Mouse (Mus musculus) MEL-GATA-1-ER (cell line): ENCODE results near the gene Suclg2.

Source experiments
- DNase-seq: peaks from one replicate; pipeline ENCODE4 v3.0.0-alpha.2; 2012; ENCODE audit warnings: low read depth; ENCODE audit errors: extremely low read depth

Gene Suclg2

DNA sequence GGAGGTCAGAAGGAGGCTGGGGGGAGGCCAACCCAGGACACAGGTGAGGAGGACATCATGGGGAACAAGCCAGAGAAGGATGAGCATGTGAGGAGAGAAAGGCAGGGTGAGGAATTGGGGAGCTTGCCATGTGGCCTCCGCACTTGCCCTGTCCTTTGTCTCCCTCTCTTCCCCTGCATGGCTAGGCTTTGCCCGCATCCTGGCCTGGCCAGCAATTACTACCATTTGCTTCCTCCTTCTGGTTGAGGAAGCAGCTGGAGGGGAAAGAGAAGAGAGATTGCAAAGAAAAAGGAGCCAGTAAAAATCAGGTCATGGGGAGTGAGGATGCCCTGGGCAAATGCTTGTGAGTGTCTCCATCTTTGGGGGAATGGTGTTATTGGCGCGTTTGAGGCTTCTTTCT is 234.9 kb downstream of the Suclg2 start:
- DNase-seq, result no peak

- DNase-seq, result no peak
Observed at GRCm38 (mm10) chr6:95483127-95483526, 235.5 kb downstream of the Suclg2 start.

- no peak for DNase-seq
Observed at GRCm38 (mm10) chr6:95479801-95480200, 238.8 kb downstream of the Suclg2 start.

DNA sequence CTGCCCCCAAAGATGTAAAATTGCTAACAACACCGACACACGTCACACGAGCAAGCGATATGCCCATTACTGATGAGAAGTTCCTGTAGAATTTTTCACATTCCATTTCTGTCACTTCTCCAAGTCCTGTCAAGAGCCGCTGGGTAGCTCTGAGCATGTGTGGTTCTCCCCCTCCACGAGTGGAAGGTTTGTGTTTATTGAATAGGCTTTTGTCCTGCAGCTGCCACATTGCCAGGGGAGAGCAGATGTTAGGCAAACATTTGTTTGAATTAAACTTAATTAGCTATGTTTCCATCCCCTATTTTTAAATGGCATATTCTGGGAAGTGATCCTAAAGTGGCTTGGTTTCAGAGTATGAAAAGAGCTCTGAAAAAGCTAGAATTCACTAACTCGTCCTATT is 249.1 kb downstream of the Suclg2 start:
- DNase-seq, result no peak

GRCm38 (mm10) chr6:95465322-95465721 is 253.3 kb downstream of the Suclg2 start:
- DNase-seq, result no peak

DNA sequence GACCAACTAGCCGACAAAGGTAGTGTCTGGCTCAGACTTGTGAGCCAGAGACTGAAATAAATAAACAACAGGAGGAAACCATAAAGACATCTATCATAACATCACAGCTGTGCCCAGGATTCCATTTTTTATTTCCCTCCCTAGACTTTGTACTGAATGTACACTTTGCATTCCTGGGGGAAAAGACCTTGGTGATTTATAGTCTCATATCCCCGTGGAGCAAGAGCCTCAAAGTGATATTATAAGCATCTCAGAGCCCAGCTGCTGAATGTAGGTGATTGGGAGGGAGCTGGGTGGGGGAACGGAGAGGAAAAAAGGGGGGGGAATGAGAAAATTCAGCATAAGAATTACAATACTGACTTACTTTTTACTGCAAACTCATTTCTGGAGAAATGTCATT is 259.2 kb downstream of the Suclg2 start:
- no peak for DNase-seq

DNA sequence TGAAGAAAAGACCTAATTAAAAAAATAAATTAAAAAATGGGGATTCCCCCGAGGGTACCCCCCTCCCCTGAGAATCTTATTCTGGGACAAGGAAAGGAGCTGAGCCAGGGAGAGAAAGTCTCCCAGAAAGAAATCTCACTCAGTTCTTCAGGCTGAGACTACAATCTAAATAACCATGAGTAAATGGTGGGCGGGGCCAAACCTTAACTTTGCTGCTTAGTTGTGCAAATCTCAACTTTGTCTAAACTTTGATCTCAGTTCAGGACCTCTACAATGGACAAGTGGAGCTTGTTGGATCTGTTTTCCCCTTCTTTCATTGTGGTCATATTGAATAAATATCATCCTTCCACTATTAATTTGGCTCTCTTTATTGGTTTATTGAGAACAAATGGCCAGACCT is 272.4 kb downstream of the Suclg2 start:
- DNase-seq, result no peak

GRCm38 (mm10) chr6:95445036-95445435 is 273.6 kb downstream of the Suclg2 start:
- no peak for DNase-seq
